Mouse (Mus musculus) retina, embryonic 14.5 days (tissue): Measurements from ENCODE around the gene Cbx8.
A peak's percentile ranks its signal among the peaks of the same experiment; 100 is the strongest.

Source experiments
- DNase-seq: peaks from one replicate; pipeline ENCODE4 v3.0.0-alpha.2; 2015; ENCODE audit warnings: low spot score

Gene Cbx8

GRCm38 (mm10) chr11:119040600-119041324, at the start of gene Cbx8:
TSS of gene Cbx8 (minus strand) at chr11:119040969.
- DNase-seq = peak; percentile 100

DNA sequence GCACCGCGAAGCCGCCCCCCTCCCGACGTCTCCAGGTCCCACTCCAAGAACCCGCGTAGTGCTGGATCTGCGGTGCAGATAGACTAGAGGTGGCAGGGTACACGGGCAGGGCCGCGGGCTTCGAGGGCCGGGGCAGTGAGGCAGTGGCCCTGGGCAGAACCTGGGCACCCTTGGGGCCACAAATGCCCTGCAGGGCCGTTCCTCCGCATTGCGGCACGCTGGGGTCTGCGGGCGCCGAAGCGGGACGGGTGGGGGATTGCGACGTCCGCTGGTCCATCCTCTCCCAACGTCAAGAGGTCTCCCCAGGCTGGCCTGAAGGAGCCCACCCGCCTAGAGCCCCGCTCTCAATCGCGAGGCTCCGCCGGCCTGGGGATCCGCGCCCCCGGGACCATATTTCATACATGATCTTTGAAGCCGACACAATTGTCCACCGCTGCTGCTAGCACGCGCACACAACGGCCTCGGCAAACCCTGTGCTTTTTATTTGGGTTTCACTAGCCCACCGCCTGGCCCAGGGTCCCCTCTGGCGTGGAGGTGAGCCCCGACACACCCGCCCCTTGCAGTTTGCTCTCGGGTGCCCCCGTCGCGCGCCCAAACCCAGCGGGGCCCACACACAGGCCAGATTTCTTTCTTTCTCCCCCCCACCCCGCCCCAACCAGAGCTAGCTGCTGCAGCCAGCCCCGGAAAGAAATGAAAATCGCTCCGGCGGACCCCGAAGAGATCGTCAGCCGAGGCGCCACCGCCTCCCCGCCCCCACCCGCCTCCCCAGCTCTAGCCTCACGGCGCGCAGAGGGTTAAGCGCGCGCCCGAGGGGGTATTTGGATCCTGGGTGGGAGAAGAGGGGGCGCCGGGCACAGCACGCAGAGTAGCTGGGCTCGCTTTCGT, 49.5 kb upstream of the Cbx8 start:
- DNase-seq = peak; percentile 34

DNA sequence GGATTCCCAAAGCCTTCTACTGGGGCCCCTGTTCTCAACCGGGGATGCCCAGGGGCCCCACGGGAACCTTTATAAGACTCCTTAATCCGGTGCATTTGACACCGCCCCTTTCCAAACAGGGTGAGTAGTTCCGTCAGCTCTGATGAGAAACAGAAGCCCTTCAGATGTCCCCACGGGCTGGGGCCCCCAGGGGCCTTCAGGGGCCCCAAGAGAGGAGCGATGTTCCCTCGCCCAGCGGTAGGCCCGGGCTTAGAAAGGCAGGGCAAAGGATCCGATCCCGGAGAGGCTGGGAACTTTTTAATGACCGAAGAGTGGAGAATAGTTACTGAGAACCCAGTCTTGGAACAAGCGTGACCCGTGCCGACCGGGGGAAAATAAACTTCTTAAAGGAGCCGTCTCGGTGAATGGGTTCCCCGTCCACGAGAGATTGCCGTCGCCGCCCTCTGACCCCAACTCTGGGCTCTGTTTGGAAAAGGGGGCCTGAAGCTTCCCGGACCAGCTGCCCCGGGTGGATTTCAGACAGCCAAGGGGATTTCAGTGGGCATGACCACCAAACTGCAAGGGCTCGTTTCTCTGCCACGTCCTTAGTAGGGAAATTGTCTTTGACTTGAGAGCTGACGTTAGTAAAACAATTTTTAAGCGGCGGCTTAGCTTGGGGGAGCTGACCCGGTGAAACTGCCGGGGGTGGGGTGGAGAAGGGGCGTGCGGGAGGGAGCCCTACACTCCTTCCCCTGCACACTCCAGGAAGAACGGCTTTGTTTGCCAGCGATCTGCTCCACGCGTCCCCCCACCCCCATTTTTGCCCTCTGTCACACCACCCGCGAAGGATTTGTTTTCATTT, 48.7 kb upstream of the Cbx8 start:
- peak; percentile 27 for DNase-seq

GRCm38 (mm10) chr11:119088391-119089234, 47.8 kb upstream of the Cbx8 start:
- DNase-seq = peak; percentile 56

DNA sequence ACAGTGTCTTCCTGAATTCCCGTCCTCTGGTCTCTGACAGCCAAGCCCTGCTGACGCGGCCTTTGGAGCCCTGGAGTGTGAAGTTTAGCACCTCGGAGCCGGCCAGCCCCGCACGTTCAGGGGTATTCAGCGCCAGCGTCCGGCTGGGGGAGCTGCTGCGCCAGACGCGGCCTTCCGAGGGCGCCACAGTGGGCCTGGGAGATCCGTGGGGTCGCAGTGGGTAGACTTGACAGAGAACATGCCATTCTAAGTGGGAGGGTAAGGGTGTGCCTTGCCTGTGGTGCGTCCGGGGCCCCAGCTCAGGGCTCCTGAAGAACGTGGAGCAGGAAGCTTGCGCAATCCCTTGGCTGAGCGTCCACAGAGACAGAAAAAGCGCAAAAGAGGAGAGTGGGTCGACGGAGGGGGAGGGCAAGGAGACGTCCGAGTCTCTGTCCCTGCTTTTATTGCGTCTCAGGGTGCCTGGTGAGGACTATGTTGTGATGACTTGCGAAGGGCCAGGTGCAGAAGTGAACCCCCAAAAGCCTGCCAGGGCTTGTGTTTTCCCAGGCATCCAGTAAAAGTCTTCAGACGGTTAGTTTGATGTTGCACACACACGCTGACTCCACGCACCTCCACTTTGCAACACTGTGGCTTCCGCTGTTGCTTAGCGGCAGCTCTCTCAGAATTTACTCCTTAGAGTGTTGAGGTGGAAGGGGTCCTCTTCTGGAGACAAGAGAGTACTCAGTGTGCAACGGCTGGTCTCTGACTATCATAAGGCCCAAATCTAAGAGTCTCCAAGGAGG, 46.7 kb upstream of the Cbx8 start:
- DNase-seq = peak; percentile 56

- peak; percentile 95 for DNase-seq
Measured at GRCm38 (mm10) chr11:119086144-119086971, 45.6 kb upstream of the Cbx8 start, which contains the start of gene Cbx4. TSS of gene Cbx4 (minus strand) at chr11:119086221.

DNA sequence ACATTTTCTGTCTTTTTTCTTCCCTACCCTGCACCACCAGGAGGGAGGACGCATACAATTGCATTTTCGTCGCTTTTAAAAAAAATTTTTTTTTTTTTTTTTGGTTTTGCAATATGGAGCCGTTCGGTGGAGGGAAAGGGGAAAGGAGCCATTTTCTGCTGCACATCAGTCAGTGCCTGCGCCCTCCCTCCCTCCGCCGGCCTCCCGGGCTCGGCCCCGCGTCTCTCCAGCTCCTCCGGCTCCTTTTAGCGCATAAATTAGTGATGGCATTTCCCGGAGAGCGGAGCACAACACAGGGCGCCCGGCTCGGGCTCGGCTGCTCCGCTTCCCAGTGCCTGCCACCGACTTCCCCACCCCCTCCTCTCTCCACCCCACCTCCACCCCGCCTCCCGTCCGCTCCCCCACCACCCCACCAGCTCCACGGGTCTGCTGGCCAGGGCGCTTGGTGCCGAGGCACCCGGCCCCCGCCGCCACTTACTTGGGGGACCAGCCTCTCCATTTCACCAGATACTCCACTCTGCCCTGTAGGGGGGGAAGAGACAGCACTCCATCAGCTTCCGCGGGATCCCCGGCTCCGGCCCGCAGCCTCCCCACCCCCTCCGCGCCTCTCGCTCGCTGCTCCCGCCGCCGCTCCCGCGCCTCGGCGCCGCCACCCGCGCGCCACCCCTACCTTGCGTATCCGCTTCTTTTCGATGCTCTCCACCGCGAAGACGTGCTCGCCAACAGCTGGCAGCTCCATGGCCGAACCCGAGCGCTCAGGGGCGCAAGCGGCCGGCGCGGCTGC, 44.7 kb upstream of the Cbx8 start:
- peak; percentile 81 for DNase-seq

GRCm38 (mm10) chr11:119084446-119085278, 43.9 kb upstream of the Cbx8 start:
- no peak for DNase-seq

- DNase-seq = no peak
Measured at GRCm38 (mm10) chr11:119083724-119084445, 43.1 kb upstream of the Cbx8 start.

GRCm38 (mm10) chr11:119082638-119083599, 42.1 kb upstream of the Cbx8 start:
- DNase-seq = peak; percentile 45

GRCm38 (mm10) chr11:119081839-119082637, 41.3 kb upstream of the Cbx8 start:
- peak; percentile 59 for DNase-seq

DNA sequence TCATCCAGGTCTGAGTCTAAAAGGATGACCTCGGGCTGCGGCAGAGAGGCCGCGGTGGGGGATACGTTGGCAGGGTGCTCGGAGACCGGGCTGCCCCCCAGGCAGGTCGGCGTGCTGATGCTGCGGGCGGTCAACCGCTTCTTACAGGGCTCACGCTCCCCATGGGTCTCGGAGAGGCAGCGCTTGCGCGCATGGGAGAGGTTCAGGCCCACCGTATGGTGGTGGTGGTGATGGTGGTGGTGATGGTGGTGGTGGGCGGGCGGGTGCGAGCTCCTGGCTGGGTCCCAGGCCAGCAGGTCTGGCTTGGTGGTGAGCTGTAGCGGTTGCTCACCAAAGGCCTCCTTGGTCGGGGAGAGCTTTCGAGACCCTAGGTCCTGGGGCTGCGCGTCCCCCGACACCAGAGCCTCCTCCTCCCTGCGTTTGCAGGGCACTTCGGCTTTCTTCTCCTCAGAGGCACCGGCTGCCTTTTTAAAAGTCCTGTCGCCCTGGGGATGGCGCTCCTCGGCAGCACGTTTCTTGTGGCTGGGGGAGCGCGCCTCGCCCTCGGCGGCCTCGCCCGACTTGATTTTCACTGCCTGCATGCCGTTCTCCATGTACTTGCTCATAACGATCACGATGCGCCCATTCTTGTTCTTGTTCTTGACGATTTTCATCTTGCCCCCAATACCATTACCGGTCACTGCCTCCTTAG, 40.5 kb upstream of the Cbx8 start:
- no peak for DNase-seq

GRCm38 (mm10) chr11:119080461-119081147, 39.8 kb upstream of the Cbx8 start:
- no peak for DNase-seq

- no peak for DNase-seq
Measured at GRCm38 (mm10) chr11:119079445-119079837, 38.7 kb upstream of the Cbx8 start.
